Mouse (Mus musculus) MEL (cell line): ENCODE measurements around the gene Nepro. TPM values are rescaled to one million over a fixed set of nuclear protein-coding genes. Genes with fewer than 3 reads are reported as not detected.

Source experiments
- DNase-seq: peaks from one replicate; pipeline ENCODE4 v3.0.0; 2011; ENCODE audit warnings: low read depth, low spot score
- H3K27ac ChIP-seq: 2 replicates; pipeline ENCODE4 v1.5.1; 2012; ENCODE audit warnings: low read depth, mild to moderate bottlenecking, control low read depth, low read length, moderate library complexity; ENCODE audit not compliant: control insufficient read depth
- H3K27me3 ChIP-seq, 2 experiments: fragments of 150-350 bp in 1 of 2; sonication (generic) in 1 of 2; 2 replicates each; pipeline ENCODE4 v1.6.1; 2012; ENCODE audit warnings: low read length in 2 of 2, mild to moderate bottlenecking in 2 of 2, improper control_type of control experiment in 1 of 2, moderate library complexity in 1 of 2; ENCODE audit not compliant: insufficient read depth in 2 of 2, control insufficient read depth in 1 of 2
- H3K36me3 ChIP-seq, 2 experiments: 2 replicates each; pipeline ENCODE4 v1.6.1; 2012 to 2014; ENCODE audit warnings: low read length in 2 of 2, improper control_type of control experiment in 1 of 2, inconsistent platforms in 1 of 2, mild to moderate bottlenecking in 1 of 2; ENCODE audit not compliant: insufficient read depth in 2 of 2, control insufficient read depth in 1 of 2
- H3K4me1 ChIP-seq, 2 experiments: fragments of 150-350 bp in 1 of 2; sonication (generic) in 1 of 2; 2 replicates each; pipeline ENCODE4 v1.6.1; 2012; ENCODE audit warnings: low read length in 2 of 2, improper control_type of control experiment in 1 of 2, mild to moderate bottlenecking in 1 of 2; ENCODE audit not compliant: insufficient read depth in 2 of 2, control insufficient read depth in 1 of 2
- H3K4me3 ChIP-seq, 2 experiments: fragments of 150-350 bp in 1 of 2; sonication (generic) in 1 of 2; 2 replicates each; pipeline ENCODE4 v1.5.1; 2012; ENCODE audit warnings: low read depth in 2 of 2, low read length in 2 of 2, mild to moderate bottlenecking in 2 of 2, moderate library complexity in 2 of 2, control low read depth in 1 of 2, improper control_type of control experiment in 1 of 2; ENCODE audit not compliant: control insufficient read depth in 1 of 2, insufficient read depth in 1 of 2
- H3K79me2 ChIP-seq: 2 replicates; pipeline ENCODE4 v1.6.1; 2012; ENCODE audit warnings: mild to moderate bottlenecking, low read length, moderate library complexity; ENCODE audit not compliant: control insufficient read depth, poor library complexity, insufficient read depth
- H3K9ac ChIP-seq: 2 replicates; pipeline ENCODE4 v1.6.1; 2012; ENCODE audit warnings: low read depth, mild to moderate bottlenecking, control low read depth, low read length, moderate library complexity; ENCODE audit not compliant: control insufficient read depth, poor library complexity, severe bottlenecking
- H3K9me3 ChIP-seq: fragments of 150-350 bp; sonication (generic); replicated peaks from 2 replicates; pipeline ENCODE4 v1.6.1; 2012; ENCODE audit warnings: mild to moderate bottlenecking, low read length, improper control_type of control experiment, moderate library complexity; ENCODE audit not compliant: insufficient read depth
- CHD2 ChIP-seq: IDR thresholded peaks from 2 replicates; pipeline ENCODE4 v1.6.1; 2011; ENCODE audit warnings: low read length, improper control_type of control experiment
- CTCF ChIP-seq, 3 experiments: IDR thresholded peaks in 2 of 3; conservative IDR thresholded peaks in 1 of 3; 2 replicates each; pipeline ENCODE4 v1.5.1; 2011 to 2012; ENCODE audit warnings: low read length in 3 of 3, low read depth in 2 of 3, mild to moderate bottlenecking in 2 of 3, improper control_type of control experiment in 1 of 3, inconsistent platforms in 1 of 3, mixed read lengths in 1 of 3, moderate library complexity in 1 of 3; ENCODE audit not compliant: control insufficient read depth in 1 of 3, insufficient read depth in 1 of 3, poor library complexity in 1 of 3, severe bottlenecking in 1 of 3
- GABPA ChIP-seq: IDR thresholded peaks from 2 replicates; pipeline ENCODE4 v1.6.1; 2012; ENCODE audit warnings: low read depth, mild to moderate bottlenecking, inconsistent platforms, low read length, improper control_type of control experiment, moderate library complexity
- KAT2A ChIP-seq: conservative IDR thresholded peaks from 2 replicates; pipeline ENCODE4 v1.6.1; 2012; ENCODE audit warnings: low read depth, low read length, improper control_type of control experiment, inconsistent platforms
- MAFK ChIP-seq: IDR thresholded peaks from 2 replicates; pipeline ENCODE4 v1.6.1; 2011; ENCODE audit warnings: low read depth, mild to moderate bottlenecking, low read length, improper control_type of control experiment, borderline replicate concordance
- MAX ChIP-seq: IDR thresholded peaks from 2 replicates; pipeline ENCODE4 v1.6.1; 2011; ENCODE audit warnings: low read length, improper control_type of control experiment
- MAZ ChIP-seq: IDR thresholded peaks from 2 replicates; pipeline ENCODE4 v1.6.1; 2012; ENCODE audit warnings: low read depth, mild to moderate bottlenecking, inconsistent platforms, low read length, improper control_type of control experiment
- MEF2A ChIP-seq: IDR thresholded peaks from 2 replicates; pipeline ENCODE4 v1.6.1; 2014; ENCODE audit warnings: low read depth, mild to moderate bottlenecking, inconsistent platforms, low read length, improper control_type of control experiment; ENCODE audit not compliant: poor library complexity, insufficient replicate concordance, severe bottlenecking; ENCODE audit errors: extremely low read depth
- NELFE ChIP-seq: IDR thresholded peaks from 2 replicates; pipeline ENCODE4 v1.6.1; 2011; ENCODE audit warnings: low read depth, low read length, improper control_type of control experiment
- POLR2AphosphoS2 ChIP-seq: IDR thresholded peaks from 2 replicates; pipeline ENCODE4 v1.6.1; 2011; ENCODE audit warnings: low read length, improper control_type of control experiment
- POLR2AphosphoS5 ChIP-seq: IDR thresholded peaks from 2 replicates; pipeline ENCODE4 v1.6.1; 2012; ENCODE audit warnings: low read depth, borderline replicate concordance, mild to moderate bottlenecking, inconsistent platforms, low read length, moderate library complexity, mixed read lengths
- RAD21 ChIP-seq: IDR thresholded peaks from 2 replicates; pipeline ENCODE4 v1.6.1; 2011; ENCODE audit warnings: mild to moderate bottlenecking, low read depth, low read length, improper control_type of control experiment
- RCOR1 ChIP-seq: IDR thresholded peaks from 2 replicates; pipeline ENCODE4 v1.6.1; 2012; ENCODE audit warnings: low read depth, mild to moderate bottlenecking, inconsistent platforms, low read length, improper control_type of control experiment
- SIN3A ChIP-seq: IDR thresholded peaks from 2 replicates; pipeline ENCODE4 v1.6.1; 2012; ENCODE audit warnings: low read length, improper control_type of control experiment, inconsistent platforms
- SMC3 ChIP-seq: IDR thresholded peaks from 2 replicates; pipeline ENCODE4 v1.6.1; 2011; ENCODE audit warnings: low read depth, low read length, improper control_type of control experiment
- TAL1 ChIP-seq: IDR thresholded peaks from 2 replicates; pipeline ENCODE4 v1.6.1; 2012; ENCODE audit warnings: mild to moderate bottlenecking, inconsistent platforms, low read length, moderate library complexity, mixed read lengths
- TBP ChIP-seq: IDR thresholded peaks from 2 replicates; pipeline ENCODE4 v1.8.0; 2011; ENCODE audit warnings: low read depth, low read length, improper control_type of control experiment
- UBTF ChIP-seq: IDR thresholded peaks from 2 replicates; pipeline ENCODE4 v1.6.1; 2012; ENCODE audit warnings: low read depth, mild to moderate bottlenecking, inconsistent platforms, low read length, improper control_type of control experiment, moderate library complexity, borderline replicate concordance; ENCODE audit not compliant: insufficient read depth
- ZC3H11A ChIP-seq: IDR thresholded peaks from 2 replicates; pipeline ENCODE4 v1.6.1; 2012; ENCODE audit warnings: low read depth, mild to moderate bottlenecking, inconsistent platforms, low read length, improper control_type of control experiment
- ZKSCAN1 ChIP-seq: IDR thresholded peaks from 2 replicates; pipeline ENCODE4 v1.6.1; 2012; ENCODE audit warnings: low read depth, mild to moderate bottlenecking, inconsistent platforms, low read length, improper control_type of control experiment, moderate library complexity
- polyA plus RNA-seq, 2 experiments: library from polyadenylated mRNA; stranded (reverse) in 1 of 2; unstranded in 1 of 2; fragments of >175 nt in 1 of 2; fragments of >200 nt in 1 of 2; gene quantifications; 2 replicates each; pipeline versions ENCODE4 v1.2.1 to v1.2.4; 2012; ENCODE audit warnings: low replicate concordance in 2 of 2, low read depth in 1 of 2; ENCODE audit not compliant: insufficient read length in 2 of 2, insufficient read depth in 1 of 2, missing spikeins in 1 of 2
- total RNA-seq: library from RNA; depleted of rRNA; stranded (reverse); fragments of 300-350 nt; gene quantifications from 2 replicates; pipeline ENCODE4 v1.2.3, GENCODE M21; 2012

Nepro gene
- total and polyA plus RNA-seq, 3 experiments = 8.8 to 20.8 TPM; not detected in 1

DNA sequence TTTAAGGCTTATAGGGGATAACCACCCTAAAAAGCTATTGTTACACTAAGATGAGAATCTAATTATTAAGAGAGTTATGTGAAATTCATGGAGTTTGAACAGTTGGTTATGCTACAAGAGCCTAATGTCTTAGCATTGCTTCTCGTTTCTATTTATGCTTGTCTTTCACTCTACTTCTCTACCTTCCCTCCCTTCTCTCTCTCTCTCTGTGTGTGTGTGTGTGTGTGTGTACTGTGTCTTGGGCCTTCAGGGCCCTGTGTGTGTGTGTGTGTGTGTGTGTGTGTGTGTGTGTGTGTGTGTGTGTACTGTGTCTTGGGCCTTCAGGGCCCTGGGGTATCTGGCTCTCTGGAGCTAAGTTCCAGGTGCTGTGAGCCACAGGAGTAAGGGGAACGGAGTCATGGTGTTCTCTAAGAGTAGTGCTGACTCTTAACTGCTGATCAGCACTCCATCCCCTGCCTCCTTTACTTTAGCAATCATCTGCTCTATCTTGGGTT is 6.9 kb upstream of the Nepro start:
- no peak overlapping the region for H3K4me3 ChIP-seq
- no peak for TF ChIP-seq ZC3H11A
- no peak for TF ChIP-seq GABPA
- no peak for TF ChIP-seq MEF2A
- H3K27ac ChIP-seq = no peak overlapping the region
- no peaks in the 10 kb centered on the region for H3K4me1 ChIP-seq
- no peaks in the 10 kb centered on the region for H3K9me3 ChIP-seq
- no peaks in the 10 kb centered on the region for H3K79me2 ChIP-seq
- H3K9ac ChIP-seq = no peak overlapping the region
- no peaks in the 10 kb centered on the region for H3K27me3 ChIP-seq
- DNase-seq = no peak
- H3K36me3 ChIP-seq = no peaks in the 10 kb centered on the region

- H3K27me3 ChIP-seq = no peaks in the 10 kb centered on the region
- TF ChIP-seq ZC3H11A (0 out of 2 replicates have a peak, but pooled peaks have one; percentile 33), CTCF (IDR thresholded peaks at IDR 0.05 in 2 of 3, conservative IDR thresholded peaks at IDR 0.05 in 1 of 3; ENCODE audit: control insufficient read depth in 1 of 3, insufficient read depth in 1 of 3, low read depth in 2 of 3, low read length in 3 of 3, poor library complexity in 1 of 3, severe bottlenecking in 1 of 3) (peak in 1 of 3 experiments; percentile 38; a peak in 2 of 6 replicates), POLR2AphosphoS2 (no peak), SMC3 (peak; percentile 42), UBTF (no peak), CHD2 (no peak), TBP (no peak), RAD21 (peak; percentile 30), MAZ (no peak)
- H3K4me1 ChIP-seq = peaks cover 0 to 3% of the 10 kb centered on the region in 2 experiments; a peak in 2 of 4 replicates
- H3K79me2 ChIP-seq = no peaks in the 10 kb centered on the region
- H3K9me3 ChIP-seq = no peaks in the 10 kb centered on the region
- H3K4me3 ChIP-seq = no peak overlapping the region
- peaks cover 0 to 3% of the 10 kb centered on the region in 2 experiments; a peak in 2 of 4 replicates for H3K36me3 ChIP-seq
- H3K9ac ChIP-seq = no peak overlapping the region
- no peak overlapping the region for H3K27ac ChIP-seq
- DNase-seq = no peak
These were observed 6.3 kb upstream of the Nepro start for GRCm38 (mm10) chr16:44717838-44718237.

DNA sequence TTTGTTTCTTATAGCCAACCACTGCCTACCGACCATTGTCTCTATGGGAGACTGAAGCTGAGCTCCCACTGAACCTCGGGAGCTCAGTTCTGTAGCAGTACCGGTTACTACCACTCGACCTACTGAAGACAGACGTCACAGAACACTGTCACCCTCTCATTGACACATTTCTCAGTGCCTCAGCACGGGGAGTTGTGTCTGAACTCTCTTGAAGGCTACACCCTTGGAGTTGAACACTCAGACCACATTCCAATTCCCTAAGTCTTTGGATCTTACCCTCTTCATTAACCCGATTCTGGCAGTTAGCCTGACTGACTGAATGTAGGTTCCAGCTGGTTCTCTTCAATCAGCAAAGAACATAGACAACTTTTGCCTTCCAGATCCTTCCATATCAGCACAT is 4.8 kb upstream of the Nepro start:
- TF ChIP-seq NELFE (no peak), MAX (no peak), CHD2 (no peak), RCOR1 (no peak), CTCF (IDR thresholded peaks at IDR 0.05 in 2 of 3, conservative IDR thresholded peaks at IDR 0.05 in 1 of 3; ENCODE audit: control insufficient read depth in 1 of 3, insufficient read depth in 1 of 3, low read depth in 2 of 3, low read length in 3 of 3, poor library complexity in 1 of 3, severe bottlenecking in 1 of 3) (no peak), RAD21 (no peak), TBP (no peak), MEF2A (no peak), KAT2A (no peak), ZKSCAN1 (no peak), MAFK (no peak), TAL1 (no peak), SMC3 (no peak), SIN3A (no peak), POLR2AphosphoS5 (no peak)
- Histone ChIP-seq H3K9me3 (no peaks in the 10 kb centered on the region), H3K27me3 (no peaks in the 10 kb centered on the region), H3K36me3 (peaks cover 0 to 12% of the 10 kb centered on the region in 2 experiments; a peak in 2 of 4 replicates), H3K4me3 (no peak overlapping the region), H3K79me2 (peaks cover 5% of the 10 kb centered on the region), H3K9ac (no peak overlapping the region), H3K4me1 (peaks cover 0 to 7% of the 10 kb centered on the region in 2 experiments; a peak in 2 of 4 replicates), H3K27ac (no peak overlapping the region)
- no peak for DNase-seq
